Mouse (Mus musculus) heart, embryonic 16.5 days (tissue): ENCODE data around the gene Dad1. TPM values are rescaled to one million over a fixed set of nuclear protein-coding genes. Genes with fewer than 3 reads are reported as not detected.
A peak's percentile ranks its signal among the peaks of the same experiment; 100 is the strongest.

ENCODE experiments used
- ATAC-seq: fragments of 200-750 bp; cut with Nextera tagmentation; replicated peaks from 2 replicates; pipeline ENCODE4 v1.8.0; 2017; ENCODE audit warnings: moderate number of reproducible peaks; ENCODE audit not compliant: insufficient read depth, low FRiP score; ENCODE audit errors: extremely low read depth
- H3K27ac ChIP-seq: fragments of 300-500 bp; sonication (generic); 2 replicates; pipeline ENCODE4 v1.5.1; 2014; ENCODE audit warnings: mild to moderate bottlenecking, low read length, control low read depth, moderate library complexity
- H3K27me3 ChIP-seq: fragments of 300-500 bp; sonication (generic); 2 replicates; pipeline ENCODE4 v1.6.1; 2014; ENCODE audit warnings: low read length, mixed read lengths; ENCODE audit not compliant: control insufficient read depth, insufficient read depth
- H3K36me3 ChIP-seq: fragments of 300-500 bp; sonication (generic); 2 replicates; pipeline ENCODE4 v1.6.1; 2014; ENCODE audit not compliant: control insufficient read depth, insufficient read depth
- H3K4me1 ChIP-seq: fragments of 300-500 bp; sonication (generic); 2 replicates; pipeline ENCODE4 v1.6.1; 2014; ENCODE audit warnings: low read length, mixed read lengths; ENCODE audit not compliant: control insufficient read depth, insufficient read depth
- H3K4me2 ChIP-seq: fragments of 300-500 bp; sonication (generic); 2 replicates; pipeline ENCODE4 v1.6.1; 2014; ENCODE audit warnings: low read depth, mild to moderate bottlenecking, control low read depth, low read length
- H3K4me3 ChIP-seq: fragments of 300-500 bp; sonication (generic); 2 replicates; pipeline ENCODE4 v1.5.1; 2014; ENCODE audit warnings: mild to moderate bottlenecking, control low read depth, low read length
- H3K9ac ChIP-seq: fragments of 300-500 bp; sonication (generic); 2 replicates; pipeline ENCODE4 v1.6.1; 2014; ENCODE audit warnings: low read length, control low read depth
- H3K9me3 ChIP-seq: fragments of 300-500 bp; sonication (generic); replicated peaks from 2 replicates; pipeline ENCODE4 v1.6.1; 2016; ENCODE audit warnings: low read length; ENCODE audit not compliant: control insufficient read depth
- WGBS: fragments of 180-500 bp; shearing (Covaris S2); extraction: QIAGEN DNeasy Blood & Tissue Kit; methylation state at CpG from one replicate; pipeline ENCODE4 v1.1.7; 2014; 5-methylcytosine and 5-hydroxymethylcytosine counted together
- polyA plus RNA-seq: library from polyadenylated mRNA; unstranded; fragments of >200 nt; fragmentation: Nextera tagmentation; extraction: Ambion mirVana; gene quantifications from 2 replicates; pipeline ENCODE4 v1.2.1, GENCODE M21; 2015

Dad1 gene
- polyA plus RNA-seq, 1 experiment from 2014 or later, result 349 TPM

DNA sequence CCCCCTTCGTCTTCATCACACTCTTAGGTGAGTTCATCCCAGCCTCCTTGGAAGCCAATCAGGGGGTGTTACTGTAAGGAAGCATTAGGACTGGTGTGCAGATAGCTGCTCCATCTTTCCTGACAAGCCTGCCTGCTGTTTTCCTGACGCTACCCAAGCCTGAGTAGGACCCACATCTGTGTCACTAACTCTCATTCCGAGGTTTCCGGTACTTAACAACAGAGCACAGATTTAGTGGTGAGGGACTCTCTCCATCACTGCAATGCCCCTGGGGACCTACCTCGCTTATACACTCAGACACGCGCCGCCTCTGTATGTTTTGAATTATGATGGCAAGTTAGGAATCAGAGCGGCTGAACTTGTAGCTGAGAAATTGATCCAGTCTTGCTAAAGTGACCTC, 35.2 kb downstream of the Dad1 start:
- no peaks in the 10 kb centered on the region for H3K9me3 ChIP-seq
- H3K4me1 ChIP-seq, result peaks cover 10% of the 10 kb centered on the region; the same call in 1 of the 2 replicates
- H3K27ac ChIP-seq, result no peak overlapping the region
- no peaks in the 10 kb centered on the region for H3K27me3 ChIP-seq
- ATAC-seq, result no peak
- no peak overlapping the region for H3K4me2 ChIP-seq
- no peak overlapping the region for H3K4me3 ChIP-seq
- no peak overlapping the region for H3K9ac ChIP-seq
- WGBS, result 64% methylated on average over 9 of the region's 9 CpGs
- H3K36me3 ChIP-seq, result no peaks in the 10 kb centered on the region

DNA sequence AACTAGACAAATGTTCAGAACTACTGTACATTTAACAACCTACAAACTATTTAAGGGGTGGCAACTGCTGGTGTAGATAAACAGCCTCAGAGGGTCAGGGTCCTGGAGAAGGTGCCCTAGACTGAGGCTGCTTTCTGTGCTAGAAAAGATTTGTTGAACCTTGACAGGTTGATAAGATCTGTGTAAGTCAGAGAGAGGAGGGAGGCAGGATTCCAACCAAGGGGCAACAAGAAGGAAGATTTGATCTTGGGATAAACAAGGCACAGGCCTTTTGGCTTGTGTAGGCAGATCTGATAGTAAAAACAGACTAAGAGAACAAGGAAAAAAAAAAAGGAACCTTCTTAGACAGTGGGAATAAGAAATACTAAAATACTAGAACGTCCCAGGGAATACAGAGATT, 35.7 kb downstream of the Dad1 start:
- 42% methylated on average over 1 of the region's 1 CpGs for WGBS
- H3K36me3 ChIP-seq, result no peaks in the 10 kb centered on the region
- H3K4me3 ChIP-seq, result no peak overlapping the region
- ATAC-seq, result no peak
- H3K9ac ChIP-seq, result no peak overlapping the region
- H3K27me3 ChIP-seq, result no peaks in the 10 kb centered on the region
- H3K27ac ChIP-seq, result no peak overlapping the region
- H3K4me1 ChIP-seq, result peaks cover 10% of the 10 kb centered on the region; the same call in 1 of the 2 replicates
- H3K9me3 ChIP-seq, result no peaks in the 10 kb centered on the region
- H3K4me2 ChIP-seq, result no peak overlapping the region

DNA sequence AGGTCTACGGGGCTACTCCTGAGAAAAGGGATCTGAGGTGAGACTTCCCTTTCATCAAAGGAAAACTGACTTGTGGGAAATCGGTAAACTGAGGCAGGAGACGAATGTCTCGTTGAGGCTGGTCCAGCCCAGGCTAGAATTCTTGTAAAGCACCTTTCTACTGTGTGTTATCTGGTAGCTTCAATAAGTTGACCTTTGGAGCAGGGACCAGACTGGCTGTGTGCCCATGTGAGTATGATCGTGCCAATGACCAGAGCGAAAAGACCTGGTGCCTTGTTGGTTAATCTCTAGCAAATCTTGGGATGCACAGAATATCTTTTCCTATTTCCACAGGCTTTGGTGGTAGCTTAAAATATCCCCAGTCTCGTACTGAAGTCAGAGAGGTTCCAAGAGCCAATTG, 37.8 kb downstream of the Dad1 start:
- no peaks in the 10 kb centered on the region for H3K27me3 ChIP-seq
- no peaks in the 10 kb centered on the region for H3K9me3 ChIP-seq
- H3K27ac ChIP-seq, result no peak overlapping the region
- H3K4me3 ChIP-seq, result no peak overlapping the region
- no peaks in the 10 kb centered on the region for H3K36me3 ChIP-seq
- 77% methylated on average over 7 of the region's 7 CpGs for WGBS
- H3K4me2 ChIP-seq, result no peak overlapping the region
- no peak overlapping the region for H3K9ac ChIP-seq
- ATAC-seq, result no peak
- H3K4me1 ChIP-seq, result peaks cover 10% of the 10 kb centered on the region; the same call in 1 of the 2 replicates

DNA sequence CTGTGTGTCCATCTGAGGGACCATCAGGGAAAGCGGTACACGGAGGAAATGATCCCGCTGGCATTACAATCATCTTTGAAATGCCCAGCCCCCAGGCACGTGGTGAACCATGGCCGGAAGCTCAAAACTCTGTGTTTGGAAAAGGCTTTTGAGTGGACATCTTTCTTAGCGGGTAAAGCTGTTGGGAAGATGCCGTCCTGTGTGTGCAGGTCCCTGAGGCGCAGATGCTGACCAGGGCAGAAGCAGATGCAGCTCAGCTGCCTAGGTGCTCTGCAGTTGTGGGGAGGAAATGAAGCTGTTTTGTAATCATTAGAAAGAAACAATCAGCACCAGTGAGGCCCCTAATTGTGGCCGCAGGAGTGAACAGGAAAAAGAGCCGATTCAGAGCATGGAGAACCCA, 39.0 kb downstream of the Dad1 start:
- Histone ChIP-seq H3K4me2 (no peak overlapping the region), H3K9ac (no peak overlapping the region), H3K36me3 (no peaks in the 10 kb centered on the region), H3K9me3 (no peaks in the 10 kb centered on the region), H3K4me3 (no peak overlapping the region), H3K27ac (peak overlapping the region; percentile 47), H3K4me1 (peaks cover 10% of the 10 kb centered on the region; the same call in 1 of the 2 replicates), H3K27me3 (no peaks in the 10 kb centered on the region)
- WGBS, result 56% methylated on average over 10 of the region's 10 CpGs
- 0 out of 2 replicates have a peak, but pooled peaks have one; percentile 14 for ATAC-seq

DNA sequence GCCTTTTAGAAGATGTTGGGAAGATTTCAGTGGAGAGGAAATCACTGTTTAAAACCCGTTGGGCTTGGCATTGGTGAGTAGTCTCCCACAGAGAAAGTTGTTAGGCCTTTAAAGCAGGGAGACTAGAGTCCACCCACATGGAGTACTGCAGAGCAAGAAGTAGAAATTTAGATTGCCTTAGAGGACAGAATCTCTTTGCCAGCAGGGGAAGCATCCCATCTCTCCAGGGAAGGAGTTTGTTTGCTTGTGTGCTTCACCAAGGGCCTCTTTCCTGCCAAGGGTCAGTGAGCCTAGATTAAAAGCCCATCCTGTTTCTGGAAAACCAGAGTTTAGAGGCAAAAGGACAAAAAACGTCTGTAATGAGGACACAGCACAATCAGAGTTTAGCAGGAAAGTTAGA, 39.4 kb downstream of the Dad1 start:
- Histone ChIP-seq H3K4me3 (no peak overlapping the region), H3K27ac (peak overlapping the region; percentile 47)

DNA sequence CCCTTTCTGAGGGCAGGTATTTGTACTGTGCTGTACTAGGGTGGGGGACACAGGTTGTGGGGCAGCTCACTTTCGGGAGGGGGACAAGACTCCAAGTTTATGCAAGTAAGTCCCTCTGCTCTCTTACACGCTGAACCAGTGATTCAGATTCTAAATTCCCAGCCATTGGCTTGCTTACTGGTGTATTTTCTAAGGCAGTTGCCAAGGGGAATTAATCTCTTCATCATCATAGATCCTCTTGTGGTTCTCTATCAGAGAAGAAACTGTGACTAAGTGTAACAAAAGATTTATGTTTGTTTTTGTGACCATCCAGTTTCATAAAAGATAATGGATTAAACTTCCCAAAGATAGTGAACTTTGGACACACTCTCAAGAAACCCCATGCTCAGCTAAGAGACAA, 40.2 kb downstream of the Dad1 start:
- WGBS, result 84% methylated on average over 2 of the region's 2 CpGs
- H3K27ac ChIP-seq, result no peak overlapping the region
- no peaks in the 10 kb centered on the region for H3K9me3 ChIP-seq
- H3K9ac ChIP-seq, result no peak overlapping the region
- H3K4me2 ChIP-seq, result no peak overlapping the region
- H3K4me1 ChIP-seq, result peaks cover 10% of the 10 kb centered on the region; the same call in 1 of the 2 replicates
- H3K27me3 ChIP-seq, result no peaks in the 10 kb centered on the region
- no peaks in the 10 kb centered on the region for H3K36me3 ChIP-seq
- H3K4me3 ChIP-seq, result no peak overlapping the region
- no peak for ATAC-seq

More for the DNA sequence above, 39.4 kb downstream of the Dad1 start:
- Histone ChIP-seq H3K9ac (no peak overlapping the region), H3K9me3 (no peaks in the 10 kb centered on the region), H3K4me1 (peaks cover 10% of the 10 kb centered on the region; the same call in 1 of the 2 replicates), H3K4me2 (no peak overlapping the region), H3K36me3 (no peaks in the 10 kb centered on the region), H3K27me3 (no peaks in the 10 kb centered on the region)
- no peak for ATAC-seq
- 42% methylated on average over 2 of the region's 2 CpGs for WGBS

DNA sequence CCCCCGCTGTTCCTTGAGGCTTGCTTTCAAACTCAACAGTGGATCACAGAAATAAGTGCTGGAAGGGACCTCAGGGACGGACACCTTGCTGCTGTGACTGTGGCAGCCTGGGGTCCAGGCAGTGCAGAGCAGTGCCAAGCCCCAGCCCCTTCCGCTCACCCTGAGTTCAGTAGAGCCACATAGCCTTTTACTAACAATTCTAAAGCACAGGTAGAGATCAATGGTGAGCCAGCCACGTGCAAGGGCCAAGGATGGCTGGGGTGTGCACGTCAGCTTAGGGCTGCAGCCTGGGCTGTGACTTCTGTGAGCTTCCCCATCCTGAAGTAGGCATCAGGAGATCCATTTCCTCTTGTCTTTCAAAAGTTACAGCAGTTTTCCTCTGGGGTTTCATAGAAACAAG, 42.1 kb downstream of the Dad1 start:
- Histone ChIP-seq H3K27me3 (no peaks in the 10 kb centered on the region), H3K9ac (no peak overlapping the region), H3K27ac (no peak overlapping the region), H3K4me3 (no peak overlapping the region), H3K9me3 (no peaks in the 10 kb centered on the region), H3K4me2 (no peak overlapping the region), H3K4me1 (peaks cover 18% of the 10 kb centered on the region), H3K36me3 (no peaks in the 10 kb centered on the region)
- ATAC-seq, result no peak
- 86% methylated on average over 5 of the region's 5 CpGs for WGBS

DNA sequence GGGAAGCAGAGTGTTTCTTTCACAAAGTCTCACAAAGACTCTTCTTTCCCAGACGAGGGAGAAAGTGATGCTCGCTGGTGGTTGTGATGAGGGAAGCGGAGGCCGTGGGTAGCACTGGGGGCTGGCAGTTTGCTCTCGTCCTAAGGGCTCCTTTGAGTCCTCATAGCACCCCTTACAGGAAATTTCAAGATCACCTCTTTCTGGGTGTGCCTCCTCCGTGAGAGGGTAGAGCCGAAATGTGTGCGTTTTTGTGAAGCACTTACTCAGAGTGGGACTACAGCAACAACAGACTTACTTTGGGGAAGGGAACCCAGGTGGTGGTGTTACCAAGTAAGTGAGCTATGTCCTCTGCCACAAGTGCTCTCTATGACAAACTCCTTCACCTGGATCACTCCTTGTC, 42.7 kb downstream of the Dad1 start:
- no peak overlapping the region for H3K4me2 ChIP-seq
- no peak overlapping the region for H3K9ac ChIP-seq
- 84% methylated on average over 8 of the region's 8 CpGs for WGBS
- no peaks in the 10 kb centered on the region for H3K27me3 ChIP-seq
- no peak for ATAC-seq
- H3K4me3 ChIP-seq, result no peak overlapping the region
- no peaks in the 10 kb centered on the region for H3K36me3 ChIP-seq
- H3K4me1 ChIP-seq, result peaks cover 22% of the 10 kb centered on the region
- H3K27ac ChIP-seq, result no peak overlapping the region
- no peaks in the 10 kb centered on the region for H3K9me3 ChIP-seq

DNA sequence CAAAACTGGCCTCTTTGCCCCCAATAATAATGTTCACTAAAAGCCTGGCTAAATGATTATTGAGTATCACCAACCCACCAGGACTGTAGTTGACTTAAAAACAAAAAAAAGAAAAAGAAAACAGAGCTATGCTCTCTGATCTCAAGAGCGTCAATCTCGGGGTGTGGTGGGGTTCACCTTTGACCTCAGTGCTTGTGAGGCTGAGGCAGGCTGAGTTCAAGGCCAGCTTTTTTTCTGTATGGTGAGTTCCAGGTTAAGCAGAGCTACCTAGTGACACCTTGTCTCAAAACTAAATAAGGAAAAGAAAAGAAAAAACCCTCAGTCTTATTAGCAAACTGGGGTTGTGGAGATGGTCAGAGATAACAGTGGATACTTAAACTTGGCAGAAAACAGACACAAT, 43.5 kb downstream of the Dad1 start:
- H3K36me3 ChIP-seq, result no peaks in the 10 kb centered on the region
- H3K9ac ChIP-seq, result no peak overlapping the region
- WGBS, result 83% methylated on average over 2 of the region's 2 CpGs
- no peak for ATAC-seq
- no peak overlapping the region for H3K4me2 ChIP-seq
- no peaks in the 10 kb centered on the region for H3K27me3 ChIP-seq
- H3K4me3 ChIP-seq, result no peak overlapping the region
- H3K27ac ChIP-seq, result no peak overlapping the region
- H3K4me1 ChIP-seq, result peaks cover 22% of the 10 kb centered on the region
- H3K9me3 ChIP-seq, result no peaks in the 10 kb centered on the region
